ENCODE assay signal across 1 mouse cellular context in genomic region chr7:19359892-19360641, GRCm38 (mm10).
A peak's percentile ranks its signal among the peaks of the same experiment; 100 is the strongest.
TF ChIP-seq lines count a peak whose summit lies in the region.

No protein-coding gene starts in this region.

TF ChIP-seq in MEL, 35 proteins besides CTCF, POLR2A, EP300 and RAD21:
- TF ChIP-seq NRF1 (IDR thresholded peaks at IDR 0.05; ENCODE audit: insufficient read depth, low read depth, low read length, poor library complexity, severe bottlenecking) (no peak), MAZ (IDR thresholded peaks at IDR 0.05; ENCODE audit: low read depth, low read length) (0 out of 2 replicates have a peak, but pooled peaks have one; percentile 25), USF2 (IDR thresholded peaks at IDR 0.05; ENCODE audit: borderline replicate concordance in 1 of 2, insufficient read depth in 1 of 2, low read depth in 1 of 2, low read length in 2 of 2) (no peak), ETS1 (IDR thresholded peaks at IDR 0.05; ENCODE audit: low read depth, low read length) (no peak), UBTF (IDR thresholded peaks at IDR 0.05; ENCODE audit: borderline replicate concordance, insufficient read depth, low read depth, low read length) (no peak), ZMIZ1 (IDR thresholded peaks at IDR 0.05; ENCODE audit: low read depth, low read length) (0 out of 2 replicates have a peak, but pooled peaks have one; percentile 31), ZNF384 (IDR thresholded peaks at IDR 0.05; ENCODE audit: low read depth, low read length) (no peak), NELFE (IDR thresholded peaks at IDR 0.05; ENCODE audit: low read depth, low read length) (peak; percentile 71), TBP (IDR thresholded peaks at IDR 0.05; ENCODE audit: low read depth, low read length) (no peak), ELF1 (IDR thresholded peaks at IDR 0.05; ENCODE audit: low read depth, low read length) (no peak; the same call in 1 of the 2 replicates), KAT2A (conservative IDR thresholded peaks at IDR 0.05; ENCODE audit: low read depth, low read length) (peak; percentile 81), TCF12 (IDR thresholded peaks at IDR 0.05; ENCODE audit: low read depth, low read length) (0 out of 2 replicates have a peak, but pooled peaks have one; percentile 4), MYC (IDR thresholded peaks at IDR 0.05; ENCODE audit: low read depth, low read length) (no peak), MEF2A (IDR thresholded peaks at IDR 0.05; ENCODE audit: extremely low read depth, insufficient replicate concordance, low read depth, low read length, poor library complexity, severe bottlenecking) (no peak), GATA1 (IDR thresholded peaks at IDR 0.05; ENCODE audit: low read depth, low read length) (no peak), HCFC1 (IDR thresholded peaks at IDR 0.05; ENCODE audit: low read depth, low read length) (peak; percentile 91), SIN3A (IDR thresholded peaks at IDR 0.05; ENCODE audit: low read length) (no peak; the same call in none of the 2 replicates), POLR2AphosphoS5 (IDR thresholded peaks at IDR 0.05; ENCODE audit: borderline replicate concordance, low read depth, low read length) (no peak), ZKSCAN1 (IDR thresholded peaks at IDR 0.05; ENCODE audit: low read depth, low read length) (no peak), JUND (IDR thresholded peaks at IDR 0.05; ENCODE audit: low read depth, low read length) (no peak), MYB (IDR thresholded peaks at IDR 0.05; ENCODE audit: low read depth, low read length) (no peak), CHD2 (IDR thresholded peaks at IDR 0.05; ENCODE audit: low read length) (no peak), MXI1 (IDR thresholded peaks at IDR 0.05; ENCODE audit: low read depth, low read length) (peak; percentile 92), MAFK (IDR thresholded peaks at IDR 0.05; ENCODE audit: borderline replicate concordance, low read depth, low read length) (no peak), POLR2AphosphoS2 (IDR thresholded peaks at IDR 0.05; ENCODE audit: low read length) (peak; percentile 17; the same call in 1 of the 2 replicates), TAL1 (IDR thresholded peaks at IDR 0.05; ENCODE audit: low read length) (no peak), BHLHE40 (IDR thresholded peaks at IDR 0.05; ENCODE audit: borderline replicate concordance, low read depth, low read length) (no peak), SMC3 (IDR thresholded peaks at IDR 0.05; ENCODE audit: low read depth, low read length) (no peak), E2F4 (IDR thresholded peaks at IDR 0.05; ENCODE audit: borderline replicate concordance, low read depth, low read length) (peak; percentile 97), ZC3H11A (IDR thresholded peaks at IDR 0.05; ENCODE audit: low read depth, low read length) (no peak), MAX (IDR thresholded peaks at IDR 0.05; ENCODE audit: low read length) (peak; percentile 78), USF1 (IDR thresholded peaks at IDR 0.05; ENCODE audit: low read depth, low read length) (no peak), CHD1 (IDR thresholded peaks at IDR 0.05; ENCODE audit: low read depth, low read length) (no peak), RCOR1 (IDR thresholded peaks at IDR 0.05; ENCODE audit: low read depth, low read length) (no peak), GABPA (IDR thresholded peaks at IDR 0.05; ENCODE audit: low read depth, low read length) (no peak)
